Mouse (Mus musculus) kidney, adult 9 months (tissue): ENCODE results near the gene Osbpl10.
A peak's percentile ranks its signal among the peaks of the same experiment; 100 is the strongest.

Source experiments
- DNase-seq: peaks from one replicate; pipeline ENCODE4 v3.0.0; 2022

Gene Osbpl10

DNA sequence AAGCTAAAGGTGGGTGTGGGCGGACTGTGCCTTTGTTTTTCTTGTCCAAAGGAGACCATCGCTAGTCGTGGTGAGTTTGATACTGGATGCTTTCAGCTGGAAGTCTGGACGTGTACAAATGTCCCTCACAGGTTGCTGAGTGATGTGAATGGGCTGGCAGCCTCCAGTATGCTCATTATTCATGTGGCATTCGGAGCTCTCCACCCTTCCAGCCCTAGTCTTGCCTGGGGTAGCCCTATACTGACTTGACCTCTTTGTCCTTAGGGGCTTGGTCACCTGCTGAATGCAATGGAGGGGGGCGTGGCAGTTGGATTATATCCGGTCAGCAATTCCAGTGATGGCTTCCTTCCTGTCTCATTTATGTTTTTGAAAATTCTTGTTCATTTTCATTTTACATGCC, 56.4 kb downstream of the Osbpl10 start:
- DNase-seq: no peak

- no peak for DNase-seq
Observed at GRCm38 (mm10) chr9:115038215-115038614, 59.8 kb downstream of the Osbpl10 start.

GRCm38 (mm10) chr9:115038686-115039085, 60.3 kb downstream of the Osbpl10 start:
- DNase-seq: no peak

- DNase-seq: no peak
Observed at GRCm38 (mm10) chr9:115039245-115039644, 60.9 kb downstream of the Osbpl10 start.

- no peak for DNase-seq
Observed at GRCm38 (mm10) chr9:115042571-115042970, 64.2 kb downstream of the Osbpl10 start.

GRCm38 (mm10) chr9:115042971-115043706, 64.8 kb downstream of the Osbpl10 start:
- DNase-seq: no peak

GRCm38 (mm10) chr9:115043881-115044770, 65.8 kb downstream of the Osbpl10 start:
- no peak for DNase-seq

DNA sequence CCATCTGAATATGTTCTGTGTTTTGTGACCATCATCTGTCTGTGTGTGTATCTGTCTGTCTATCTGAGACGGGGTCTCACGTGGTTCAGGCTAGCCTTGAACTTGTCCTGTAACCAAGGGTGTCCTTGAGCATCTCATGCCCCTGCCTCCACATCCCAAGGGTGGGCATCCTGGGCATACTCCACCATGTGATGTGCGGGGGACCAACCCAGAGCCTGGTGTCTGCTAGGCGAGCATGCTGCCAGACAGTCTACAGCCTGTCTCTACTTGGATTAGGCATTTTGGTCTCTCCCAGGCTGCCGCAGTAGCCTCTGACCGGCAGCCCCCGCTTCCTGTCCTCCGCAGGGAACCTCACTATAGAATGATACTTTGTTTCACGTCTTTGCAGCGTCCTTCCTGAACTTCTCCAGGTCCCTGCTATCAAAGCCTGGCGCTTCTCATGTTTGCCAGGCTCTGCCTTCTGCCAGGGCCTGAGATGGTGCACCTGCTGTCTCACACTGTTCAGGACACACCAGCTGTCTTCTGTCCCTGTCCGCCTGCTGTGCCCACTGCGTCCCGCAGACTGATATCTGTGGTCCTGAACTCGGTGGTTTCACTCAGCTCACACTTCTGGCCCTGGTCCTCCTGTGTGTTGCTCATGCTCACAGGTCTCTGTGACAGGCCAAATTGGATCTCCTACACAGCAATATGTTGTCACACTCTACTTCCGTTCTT, 66.9 kb downstream of the Osbpl10 start:
- DNase-seq: no peak

DNA sequence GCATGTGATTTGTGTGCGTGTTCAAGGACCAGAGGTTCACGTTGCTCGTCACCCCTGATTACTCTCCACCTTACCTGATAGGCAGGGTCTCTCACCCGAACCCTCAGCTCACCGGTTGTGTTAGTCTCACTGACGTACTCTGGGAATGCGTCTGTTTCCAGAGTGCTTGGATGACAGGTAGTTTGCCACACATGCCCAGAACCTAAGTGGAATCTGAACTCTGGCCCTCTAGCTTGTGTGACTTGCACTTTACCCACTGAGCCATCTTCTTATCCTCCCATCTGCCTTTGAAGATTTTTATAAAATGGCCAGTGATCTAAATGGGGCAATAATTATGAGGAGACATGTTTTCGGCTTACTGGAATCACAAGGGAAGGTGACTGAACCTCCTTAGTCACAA, 68.3 kb downstream of the Osbpl10 start:
- DNase-seq: peak; percentile 72

DNA sequence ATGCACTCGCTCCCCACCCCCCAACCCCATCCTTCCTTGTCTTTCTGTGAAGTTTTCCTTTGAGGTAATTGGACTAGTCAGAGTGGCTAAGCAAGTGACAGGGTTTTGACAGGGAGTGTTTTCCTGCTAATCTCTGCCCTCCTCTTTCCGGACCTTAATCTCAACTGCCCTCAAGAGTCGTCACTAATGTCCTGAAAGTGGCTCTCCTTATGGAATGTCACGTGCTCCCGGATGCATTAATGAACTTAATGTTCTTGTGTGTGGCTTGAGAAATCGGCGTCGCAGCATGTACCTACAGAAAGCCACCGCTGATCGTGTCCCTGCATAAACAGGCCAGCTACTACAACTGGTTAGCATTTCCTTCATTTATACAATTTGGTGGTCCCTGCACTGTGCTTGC, 70.0 kb downstream of the Osbpl10 start:
- DNase-seq: no peak

GRCm38 (mm10) chr9:115048861-115049260, 70.5 kb downstream of the Osbpl10 start:
- DNase-seq: no peak

DNA sequence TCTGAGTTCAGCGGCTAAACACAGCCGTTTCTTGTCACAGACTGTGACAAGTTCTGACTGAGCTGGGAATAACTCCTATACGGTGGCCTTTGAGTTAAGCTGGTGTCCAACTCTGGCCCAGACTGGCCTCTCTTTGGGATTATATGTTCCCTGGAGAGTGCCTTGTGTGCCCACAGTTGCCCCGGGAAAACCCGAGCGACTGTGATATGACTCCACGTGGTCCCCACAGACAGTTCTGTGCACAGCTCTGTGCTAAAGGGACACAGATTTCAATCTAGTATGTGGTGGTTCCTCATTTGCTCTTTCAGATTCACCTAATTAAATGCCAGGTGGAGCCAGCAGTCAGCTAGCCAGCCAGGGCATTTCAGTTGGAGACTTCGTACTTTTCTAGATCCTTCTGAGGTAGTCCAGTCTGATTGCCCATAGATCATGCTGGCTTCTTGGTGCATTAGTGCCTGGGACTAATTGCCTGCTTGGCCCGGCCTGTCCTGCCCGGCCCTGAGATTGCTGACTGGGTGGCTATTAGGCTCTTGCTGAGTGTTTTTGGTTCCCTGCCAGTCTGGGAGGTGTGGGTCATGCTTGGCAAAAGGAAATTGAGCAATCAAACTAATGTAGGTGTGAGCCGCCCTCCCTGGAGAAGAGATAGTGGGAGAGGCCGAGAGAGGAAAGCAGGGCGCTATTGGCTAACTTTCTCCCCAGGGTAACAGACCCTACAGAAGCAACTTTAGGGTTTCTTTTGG, 71.8 kb downstream of the Osbpl10 start:
- DNase-seq: peak; percentile 93

DNA sequence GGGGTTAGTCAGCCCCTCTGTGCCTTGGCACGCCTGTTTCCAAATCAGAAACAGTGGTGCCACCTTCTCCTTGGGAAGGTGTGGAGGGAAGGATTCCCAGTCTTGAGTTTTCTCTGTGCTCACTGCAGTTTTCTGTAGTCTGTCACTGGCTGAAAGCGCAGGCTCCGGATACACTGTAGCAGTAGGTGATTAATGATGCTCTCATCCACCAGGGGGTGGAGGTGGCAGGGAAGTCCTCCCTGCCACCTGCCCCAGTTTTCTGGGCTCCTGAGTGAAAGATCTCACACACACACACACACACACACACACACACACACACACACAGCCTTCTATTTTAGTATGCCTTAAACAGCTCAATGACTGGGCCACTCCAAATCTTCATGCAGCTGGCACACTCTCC, 73.6 kb downstream of the Osbpl10 start:
- no peak for DNase-seq

- DNase-seq: no peak
Observed at GRCm38 (mm10) chr9:115053779-115054178, 75.4 kb downstream of the Osbpl10 start.

- no peak for DNase-seq
Observed at GRCm38 (mm10) chr9:115055041-115055830, 76.9 kb downstream of the Osbpl10 start.

- DNase-seq: no peak
Observed at GRCm38 (mm10) chr9:115058806-115059205, 80.4 kb downstream of the Osbpl10 start.

- DNase-seq: no peak
Observed at GRCm38 (mm10) chr9:115064834-115065233, 86.5 kb downstream of the Osbpl10 start.

DNA sequence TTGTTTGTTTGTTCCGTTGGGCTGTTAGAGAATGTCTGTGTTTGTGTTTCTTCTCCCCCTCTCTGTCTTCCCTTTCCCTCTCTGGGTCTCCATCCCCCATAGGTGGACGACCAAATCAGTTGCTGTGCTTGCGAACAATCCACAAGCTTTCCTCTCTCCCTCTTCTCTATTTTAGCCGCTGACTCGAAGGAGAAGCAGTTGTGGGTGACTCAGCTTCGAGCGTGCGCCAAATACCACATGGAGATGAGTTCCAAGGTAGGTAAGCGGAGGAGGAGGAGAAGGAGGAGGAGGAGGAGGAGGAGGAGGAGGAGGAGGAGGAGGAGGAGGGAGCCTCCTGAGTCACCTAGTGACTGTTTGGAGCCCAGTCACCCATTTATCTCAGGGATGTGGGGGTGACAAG, 88.7 kb downstream of the Osbpl10 start:
- DNase-seq: no peak

- no peak for DNase-seq
Observed at GRCm38 (mm10) chr9:115075191-115075590, 96.8 kb downstream of the Osbpl10 start.

DNA sequence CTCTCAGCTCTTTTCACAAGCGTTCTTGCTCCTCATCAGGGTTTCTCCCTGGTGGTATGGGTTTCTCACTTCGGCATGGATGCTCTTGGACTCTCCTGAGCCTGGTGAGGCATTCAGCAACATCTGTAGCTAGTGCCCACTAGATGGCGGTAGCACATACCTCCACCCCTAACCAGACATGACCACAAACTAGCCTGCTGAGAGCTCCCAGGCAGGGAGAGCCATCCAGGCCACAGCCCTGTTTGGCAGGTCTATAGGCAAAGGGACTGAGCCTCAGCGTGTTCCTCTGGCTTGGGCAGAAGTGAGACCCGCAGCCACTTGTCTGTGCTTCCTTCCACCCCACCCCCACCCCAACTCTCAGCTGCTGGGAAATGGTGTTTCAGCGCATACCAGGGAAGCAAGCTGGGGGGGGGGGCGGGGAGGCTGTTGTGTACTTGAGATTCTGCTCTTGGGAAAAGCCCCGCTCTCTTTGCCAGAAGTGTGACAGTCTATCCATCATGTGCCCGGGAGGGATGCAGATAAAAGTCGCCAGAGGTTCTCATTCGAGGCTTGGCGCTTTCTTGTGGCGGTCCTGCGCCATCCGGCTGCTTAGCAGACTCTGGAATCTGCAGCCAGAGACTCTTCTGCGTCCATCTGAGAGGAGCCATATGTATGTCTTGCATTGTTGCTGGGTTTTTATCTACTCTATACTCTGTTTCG, 110.1 kb downstream of the Osbpl10 start:
- DNase-seq: peak; percentile 76

- DNase-seq: no peak
Observed at GRCm38 (mm10) chr9:115089644-115090043, 111.3 kb downstream of the Osbpl10 start.
